Mouse (Mus musculus): ENCODE measurements around the gene Mapkap1. TPM values are rescaled to one million over a fixed set of nuclear protein-coding genes. Genes with fewer than 3 reads are reported as not detected.
"Not testable (repeated sequence)": the region's sequence is repeated elsewhere in the genome, so short reads cannot be mapped to it uniquely, and the experiment has no call there.

Mapkap1 gene
- polyA plus RNA-seq, 1 experiment from 2014 or later = 25.9 TPM

GRCm38 (mm10) chr2:34424186-34424585, 17.6 kb downstream of the Mapkap1 start:
- ATAC-seq (ENCODE audit: low read depth) = no peak
- no peaks in the 10 kb centered on the region for H3K4me1 ChIP-seq (ENCODE audit: control insufficient read depth, low read depth, low read length)
- H3K27ac ChIP-seq (ENCODE audit: low read length) = no peak overlapping the region
- no peaks in the 10 kb centered on the region for H3K36me3 ChIP-seq (ENCODE audit: control insufficient read depth, insufficient read depth)
- H3K27me3 ChIP-seq (ENCODE audit: control insufficient read depth, insufficient read depth, low read depth, low read length) = no peaks in the 10 kb centered on the region
- H3K9ac ChIP-seq (ENCODE audit: low read depth, low read length) = no peak overlapping the region
- H3K4me2 ChIP-seq (ENCODE audit: low read depth, low read length) = no peak overlapping the region
- no peak overlapping the region for H3K4me3 ChIP-seq (ENCODE audit: low read depth, low read length)
- 78% methylated on average over 3 of the region's 3 CpGs for WGBS (ENCODE audit: insufficient replicate concordance)
- H3K9me3 ChIP-seq (replicated peaks; ENCODE audit: control insufficient read depth, low read length) = no peaks in the 10 kb centered on the region

GRCm38 (mm10) chr2:34425573-34426223, 19.1 kb downstream of the Mapkap1 start:
- 72% methylated on average over 4 of the region's 4 CpGs for WGBS (ENCODE audit: insufficient replicate concordance)
- no peak overlapping the region for H3K27ac ChIP-seq (ENCODE audit: low read length)
- no peaks in the 10 kb centered on the region for H3K4me1 ChIP-seq (ENCODE audit: control insufficient read depth, low read depth, low read length)
- H3K4me3 ChIP-seq (ENCODE audit: low read depth, low read length) = no peak overlapping the region
- no peaks in the 10 kb centered on the region for H3K36me3 ChIP-seq (ENCODE audit: control insufficient read depth, insufficient read depth)
- H3K9ac ChIP-seq (ENCODE audit: low read depth, low read length) = no peak overlapping the region
- no peak for ATAC-seq (ENCODE audit: low read depth)
- no peaks in the 10 kb centered on the region for H3K27me3 ChIP-seq (ENCODE audit: control insufficient read depth, insufficient read depth, low read depth, low read length)
- no peaks in the 10 kb centered on the region for H3K9me3 ChIP-seq (replicated peaks; ENCODE audit: control insufficient read depth, low read length)
- H3K4me2 ChIP-seq (ENCODE audit: low read depth, low read length) = no peak overlapping the region

- H3K27me3 ChIP-seq (ENCODE audit: control insufficient read depth, insufficient read depth, low read depth, low read length) = no peaks in the 10 kb centered on the region
- H3K4me1 ChIP-seq (ENCODE audit: control insufficient read depth, low read depth, low read length) = no peaks in the 10 kb centered on the region
- no peaks in the 10 kb centered on the region for H3K9me3 ChIP-seq (replicated peaks; ENCODE audit: control insufficient read depth, low read length)
- no peak overlapping the region for H3K9ac ChIP-seq (ENCODE audit: low read depth, low read length)
- 85% methylated on average over 8 of the region's 8 CpGs for WGBS (ENCODE audit: insufficient replicate concordance)
- H3K4me2 ChIP-seq (ENCODE audit: low read depth, low read length) = no peak overlapping the region
- H3K4me3 ChIP-seq (ENCODE audit: low read depth, low read length) = no peak overlapping the region
- no peak for ATAC-seq (ENCODE audit: low read depth)
- H3K27ac ChIP-seq (ENCODE audit: low read length) = no peak overlapping the region
- no peaks in the 10 kb centered on the region; the same call in 1 of the 2 replicates for H3K36me3 ChIP-seq (ENCODE audit: control insufficient read depth, insufficient read depth)
Measured at GRCm38 (mm10) chr2:34430663-34431062, 24.1 kb downstream of the Mapkap1 start.

- 77% methylated on average over 12 of the region's 12 CpGs for WGBS (ENCODE audit: insufficient replicate concordance)
- no peaks in the 10 kb centered on the region for H3K4me1 ChIP-seq (ENCODE audit: control insufficient read depth, low read depth, low read length)
- H3K36me3 ChIP-seq (ENCODE audit: control insufficient read depth, insufficient read depth) = no peaks in the 10 kb centered on the region; the same call in 1 of the 2 replicates
- no peaks in the 10 kb centered on the region for H3K9me3 ChIP-seq (replicated peaks; ENCODE audit: control insufficient read depth, low read length)
- H3K27ac ChIP-seq (ENCODE audit: low read length) = no peak overlapping the region
- H3K4me2 ChIP-seq (ENCODE audit: low read depth, low read length) = no peak overlapping the region
- H3K27me3 ChIP-seq (ENCODE audit: control insufficient read depth, insufficient read depth, low read depth, low read length) = no peaks in the 10 kb centered on the region
- H3K4me3 ChIP-seq (ENCODE audit: low read depth, low read length) = no peak overlapping the region
- no peak overlapping the region for H3K9ac ChIP-seq (ENCODE audit: low read depth, low read length)
- ATAC-seq (ENCODE audit: low read depth) = no peak
Measured at GRCm38 (mm10) chr2:34431701-34432372, 25.3 kb downstream of the Mapkap1 start.

- not testable (repeated sequence) for H3K4me3 ChIP-seq (ENCODE audit: low read depth, low read length); H3K36me3 ChIP-seq (ENCODE audit: control insufficient read depth, insufficient read depth); H3K4me2 ChIP-seq (ENCODE audit: low read depth, low read length); H3K4me1 ChIP-seq (ENCODE audit: control insufficient read depth, low read depth, low read length); H3K9me3 ChIP-seq (replicated peaks; ENCODE audit: control insufficient read depth, low read length); H3K9ac ChIP-seq (ENCODE audit: low read depth, low read length); H3K27ac ChIP-seq (ENCODE audit: low read length); ATAC-seq (ENCODE audit: low read depth); H3K27me3 ChIP-seq (ENCODE audit: control insufficient read depth, insufficient read depth, low read depth, low read length)
- WGBS (ENCODE audit: insufficient replicate concordance) = 83% methylated on average over 1 of the region's 2 CpGs
Measured at GRCm38 (mm10) chr2:34432887-34433286, 26.3 kb downstream of the Mapkap1 start.

GRCm38 (mm10) chr2:34436321-34436720, 29.8 kb downstream of the Mapkap1 start:
- no peak overlapping the region for H3K4me3 ChIP-seq (ENCODE audit: low read depth, low read length)
- 79% methylated on average over 3 of the region's 3 CpGs for WGBS (ENCODE audit: insufficient replicate concordance)
- no peak for ATAC-seq (ENCODE audit: low read depth)
- H3K27ac ChIP-seq (ENCODE audit: low read length) = no peak overlapping the region
- H3K27me3 ChIP-seq (ENCODE audit: control insufficient read depth, insufficient read depth, low read depth, low read length) = no peaks in the 10 kb centered on the region
- no peaks in the 10 kb centered on the region for H3K9me3 ChIP-seq (replicated peaks; ENCODE audit: control insufficient read depth, low read length)
- H3K36me3 ChIP-seq (ENCODE audit: control insufficient read depth, insufficient read depth) = no peaks in the 10 kb centered on the region; the same call in 1 of the 2 replicates
- no peak overlapping the region for H3K9ac ChIP-seq (ENCODE audit: low read depth, low read length)
- no peak overlapping the region for H3K4me2 ChIP-seq (ENCODE audit: low read depth, low read length)
- H3K4me1 ChIP-seq (ENCODE audit: control insufficient read depth, low read depth, low read length) = no peaks in the 10 kb centered on the region

- H3K36me3 ChIP-seq (ENCODE audit: control insufficient read depth, insufficient read depth) = no peaks in the 10 kb centered on the region
- H3K27ac ChIP-seq (ENCODE audit: low read length) = no peak overlapping the region
- ATAC-seq (ENCODE audit: low read depth) = no peak
- no peaks in the 10 kb centered on the region for H3K27me3 ChIP-seq (ENCODE audit: control insufficient read depth, insufficient read depth, low read depth, low read length)
- no peaks in the 10 kb centered on the region for H3K9me3 ChIP-seq (replicated peaks; ENCODE audit: control insufficient read depth, low read length)
- no peak overlapping the region for H3K9ac ChIP-seq (ENCODE audit: low read depth, low read length)
- 67% methylated on average over 4 of the region's 4 CpGs for WGBS (ENCODE audit: insufficient replicate concordance)
- H3K4me3 ChIP-seq (ENCODE audit: low read depth, low read length) = no peak overlapping the region
- H3K4me2 ChIP-seq (ENCODE audit: low read depth, low read length) = no peak overlapping the region
- H3K4me1 ChIP-seq (ENCODE audit: control insufficient read depth, low read depth, low read length) = no peaks in the 10 kb centered on the region
Measured at GRCm38 (mm10) chr2:34448756-34449155, 42.2 kb downstream of the Mapkap1 start.

GRCm38 (mm10) chr2:34462490-34462889, 55.9 kb downstream of the Mapkap1 start:
- 77% methylated on average over 3 of the region's 3 CpGs for WGBS (ENCODE audit: insufficient replicate concordance)
- no peak overlapping the region for H3K4me3 ChIP-seq (ENCODE audit: low read depth, low read length)
- no peaks in the 10 kb centered on the region for H3K9me3 ChIP-seq (replicated peaks; ENCODE audit: control insufficient read depth, low read length)
- no peak overlapping the region for H3K9ac ChIP-seq (ENCODE audit: low read depth, low read length)
- no peaks in the 10 kb centered on the region for H3K36me3 ChIP-seq (ENCODE audit: control insufficient read depth, insufficient read depth)
- H3K27me3 ChIP-seq (ENCODE audit: control insufficient read depth, insufficient read depth, low read depth, low read length) = no peaks in the 10 kb centered on the region
- H3K27ac ChIP-seq (ENCODE audit: low read length) = no peak overlapping the region
- no peak for ATAC-seq (ENCODE audit: low read depth)
- no peak overlapping the region for H3K4me2 ChIP-seq (ENCODE audit: low read depth, low read length)
- no peaks in the 10 kb centered on the region for H3K4me1 ChIP-seq (ENCODE audit: control insufficient read depth, low read depth, low read length)

GRCm38 (mm10) chr2:34468559-34469141, 62.1 kb downstream of the Mapkap1 start:
- WGBS (ENCODE audit: insufficient replicate concordance) = 55% methylated on average over 7 of the region's 7 CpGs
- no peak overlapping the region for H3K27ac ChIP-seq (ENCODE audit: low read length)
- no peaks in the 10 kb centered on the region for H3K36me3 ChIP-seq (ENCODE audit: control insufficient read depth, insufficient read depth)
- ATAC-seq (ENCODE audit: low read depth) = no peak
- no peak overlapping the region for H3K4me3 ChIP-seq (ENCODE audit: low read depth, low read length)
- no peaks in the 10 kb centered on the region for H3K27me3 ChIP-seq (ENCODE audit: control insufficient read depth, insufficient read depth, low read depth, low read length)
- H3K4me1 ChIP-seq (ENCODE audit: control insufficient read depth, low read depth, low read length) = no peaks in the 10 kb centered on the region
- H3K4me2 ChIP-seq (ENCODE audit: low read depth, low read length) = no peak overlapping the region
- no peaks in the 10 kb centered on the region for H3K9me3 ChIP-seq (replicated peaks; ENCODE audit: control insufficient read depth, low read length)
- no peak overlapping the region for H3K9ac ChIP-seq (ENCODE audit: low read depth, low read length)
